Mouse (Mus musculus) frontal cortex, postnatal 25 days (tissue): Measurements from ENCODE around the gene Gpr65.
"Not testable (repeated sequence)": the region's sequence is repeated elsewhere in the genome, so short reads cannot be mapped to it uniquely, and the experiment has no call there.

ENCODE experiments used
- DNase-seq, 2 experiments: peaks; one replicate each; pipeline ENCODE4 v3.0.0; 2022; ENCODE audit warnings: low spot score in 2 of 2

Gene Gpr65

GRCm38 (mm10) chr12:98268441-98269369 is at the start of gene Gpr65:
Gene Gpr65 (plus strand): TSS chr12:98268635.
- DNase-seq = no peak

DNA sequence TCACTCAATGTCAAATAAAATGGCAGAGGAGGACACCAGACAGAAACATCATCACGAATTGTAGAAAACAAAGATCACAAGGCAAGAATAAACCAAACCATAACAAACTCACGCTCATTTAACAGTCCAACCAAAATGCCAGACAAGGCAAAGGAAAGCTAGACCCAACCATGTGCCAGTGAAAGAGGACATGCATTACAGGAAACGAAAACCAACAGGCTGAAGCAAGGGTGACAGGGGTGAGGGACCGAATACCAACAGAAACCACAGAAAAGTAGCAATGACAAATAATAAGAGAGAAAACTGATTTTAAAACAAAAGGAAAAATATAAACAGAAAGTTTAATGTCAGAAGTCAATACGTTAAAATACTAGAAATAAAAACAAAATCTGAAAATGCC is 45.1 kb upstream of the Gpr65 start:
- no peak for DNase-seq

- no peak for DNase-seq
Observed at GRCm38 (mm10) chr12:98227037-98227436, 41.4 kb upstream of the Gpr65 start.

GRCm38 (mm10) chr12:98238478-98238877 is 30.0 kb upstream of the Gpr65 start:
- not testable (repeated sequence) for DNase-seq

GRCm38 (mm10) chr12:98244161-98244560 is 24.3 kb upstream of the Gpr65 start:
- no peak for DNase-seq

- DNase-seq = no peak
Observed at GRCm38 (mm10) chr12:98244865-98245264, 23.6 kb upstream of the Gpr65 start.

DNA sequence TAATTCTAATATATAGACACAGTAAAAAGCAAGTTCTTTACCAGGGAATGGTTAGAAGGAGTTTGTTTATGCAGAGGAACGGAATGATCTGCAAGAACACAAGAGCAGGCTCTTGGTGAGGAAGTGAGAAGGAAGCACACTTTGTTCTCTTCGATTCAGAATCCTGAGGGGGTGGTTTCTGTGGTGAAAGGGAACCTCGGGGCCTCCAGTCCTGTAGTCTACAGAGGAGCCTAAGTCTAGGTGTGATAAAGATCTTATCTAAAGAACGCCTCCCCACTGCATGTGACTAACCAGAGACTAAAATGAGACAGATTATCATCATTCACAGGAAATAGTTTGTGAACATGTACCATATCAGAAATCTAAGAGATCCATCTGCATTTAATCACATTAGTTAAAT is 21.6 kb upstream of the Gpr65 start:
- no peak for DNase-seq

DNA sequence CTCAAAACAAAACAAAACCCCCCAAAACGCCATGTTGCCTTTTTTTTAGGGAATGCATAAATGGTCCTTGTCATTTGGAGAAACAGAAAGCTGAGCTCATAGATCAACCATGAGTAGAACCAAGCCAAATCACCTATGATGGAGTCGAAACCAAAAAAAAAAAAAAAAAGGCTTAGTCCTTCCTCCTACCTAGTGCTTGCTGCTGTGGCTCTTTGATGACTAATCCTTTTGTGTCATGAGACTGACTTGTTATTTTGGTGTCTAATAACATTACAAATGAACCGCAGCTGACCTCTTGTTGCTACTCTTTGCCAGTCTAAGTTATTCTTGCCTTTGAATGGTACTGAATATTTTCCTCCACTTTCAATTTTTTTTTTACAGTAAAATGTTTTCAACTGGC is 18.8 kb upstream of the Gpr65 start:
- no peak for DNase-seq

DNA sequence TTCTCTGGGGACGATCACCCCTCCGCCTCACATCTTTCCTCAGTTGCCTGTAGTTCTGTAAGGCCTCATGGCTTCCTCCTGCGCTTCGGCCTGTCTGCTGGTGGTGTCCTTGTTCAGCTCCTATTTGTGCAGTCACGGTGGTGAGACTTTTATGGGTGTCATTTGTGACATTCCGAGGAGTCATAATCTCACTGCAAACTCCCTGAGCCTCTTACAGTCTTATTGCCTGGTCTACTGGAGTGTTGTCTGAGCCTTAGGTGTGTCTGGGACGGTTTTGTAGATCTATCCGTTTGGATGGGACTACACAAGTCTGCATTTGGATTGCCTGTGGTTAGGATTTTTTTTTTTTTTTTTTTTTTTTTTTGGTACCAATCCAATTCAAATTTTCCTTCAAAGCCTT is 18.1 kb upstream of the Gpr65 start:
- DNase-seq = no peak

DNA sequence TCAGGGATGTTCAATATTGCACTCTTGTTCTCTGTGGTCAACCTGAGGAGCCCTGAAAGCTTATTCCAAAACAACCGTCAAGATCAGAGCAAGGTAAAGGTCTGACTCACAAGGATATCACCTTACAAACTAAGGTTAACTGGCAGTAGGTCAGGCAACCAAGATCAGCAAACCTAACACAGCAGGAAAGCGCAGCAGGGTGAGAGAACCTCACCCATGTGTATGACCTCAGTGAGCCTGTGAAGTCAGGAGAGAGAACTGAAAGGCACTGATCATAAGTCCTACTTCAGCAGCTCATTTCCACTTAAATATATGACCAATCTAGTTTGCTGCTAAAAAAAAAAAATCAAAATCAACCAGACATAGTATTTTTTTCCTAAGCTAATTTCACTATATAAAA is 16.0 kb upstream of the Gpr65 start:
- DNase-seq = no peak

DNA sequence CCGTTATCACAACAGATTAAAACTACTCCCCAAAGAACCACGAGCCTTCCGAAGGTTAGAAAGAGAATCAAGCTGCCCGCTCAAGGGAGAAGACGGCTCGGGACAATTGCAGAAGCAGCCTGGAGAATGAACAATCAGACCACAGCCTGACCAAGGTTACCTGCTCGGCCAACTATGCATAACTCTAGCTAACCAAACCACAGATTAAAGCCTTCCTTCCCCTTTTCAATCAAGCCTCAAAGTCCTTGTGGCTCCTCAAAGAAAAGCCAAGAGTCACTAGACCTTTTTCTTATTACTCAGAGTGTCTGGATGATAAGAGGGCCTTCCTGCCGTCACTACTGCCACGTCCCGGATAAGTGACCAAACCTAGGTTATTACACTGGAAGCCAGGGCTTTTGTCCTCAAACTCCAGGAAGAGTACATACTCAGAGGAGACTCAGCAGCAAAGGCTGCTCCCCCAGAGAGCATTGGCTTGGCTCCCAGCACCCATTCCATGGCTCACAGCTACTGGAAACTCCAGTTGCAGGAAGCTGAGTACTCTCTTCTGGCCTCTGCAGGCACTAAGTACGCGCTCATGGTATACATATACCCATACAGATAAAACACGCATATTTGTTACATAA is 13.0 kb upstream of the Gpr65 start:
- no peak for DNase-seq

GRCm38 (mm10) chr12:98258371-98258844 is 10.0 kb upstream of the Gpr65 start:
- DNase-seq = no peak

DNA sequence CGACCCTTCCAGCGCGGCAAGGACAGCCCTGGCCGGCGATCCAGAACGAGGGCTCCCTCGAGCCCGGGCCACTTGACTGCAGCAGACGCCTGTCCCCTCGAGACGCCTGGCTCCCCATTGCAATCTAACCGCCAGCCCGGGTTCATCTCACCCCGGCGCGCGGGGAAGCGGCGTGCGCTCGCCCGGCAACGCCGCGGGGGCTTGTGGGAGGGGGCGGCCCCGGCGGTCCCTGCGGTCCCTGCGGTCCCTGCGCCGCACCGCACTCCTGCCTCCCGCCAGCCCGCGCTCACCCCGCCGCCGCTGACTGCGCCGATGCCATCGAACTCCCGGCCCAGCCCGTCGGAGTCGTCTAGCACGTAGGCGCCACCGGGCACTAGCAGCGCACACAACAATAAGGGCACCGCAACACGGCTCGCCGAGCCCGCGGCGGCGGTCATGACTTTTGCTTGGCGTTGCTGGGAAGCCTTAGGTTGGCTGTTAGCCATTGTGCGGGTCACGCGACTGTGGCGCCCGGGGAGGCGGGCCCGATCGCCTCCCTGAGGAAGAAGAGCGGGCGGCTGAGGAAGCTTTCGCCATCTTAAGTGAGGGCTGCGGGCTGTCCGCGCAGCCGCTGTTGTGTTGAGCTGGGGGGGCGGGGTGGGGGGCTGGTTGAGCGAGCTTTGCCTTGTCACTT is 9.5 kb upstream of the Gpr65 start, which contains the start of gene Galc:
Galc (minus strand) TSS at position 615 of the 673 bp plus-strand sequence.
- DNase-seq = peak; percentile 76 to 81

- no peak for DNase-seq
Observed at GRCm38 (mm10) chr12:98259518-98259852, 8.9 kb upstream of the Gpr65 start.

DNA sequence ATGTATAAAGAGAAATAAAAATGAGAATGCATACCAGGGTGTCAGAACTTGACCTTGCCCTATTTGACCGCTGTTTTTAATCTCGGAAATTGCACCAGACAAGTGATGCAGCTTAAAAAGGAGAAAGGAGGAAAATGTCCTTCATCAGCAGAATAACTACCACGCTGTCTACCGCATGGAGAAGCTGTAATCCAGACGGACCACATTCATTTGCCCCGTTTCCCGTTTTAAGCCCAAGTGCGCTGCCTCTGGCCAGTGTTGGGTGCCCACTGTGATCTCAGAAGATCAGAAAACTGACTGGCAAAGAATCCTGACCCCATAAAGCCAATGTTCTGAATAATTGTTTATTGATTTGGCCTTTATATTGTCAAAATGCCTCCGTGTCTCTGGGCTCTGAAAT is 2.7 kb upstream of the Gpr65 start:
- DNase-seq = no peak

GRCm38 (mm10) chr12:98269791-98270745 is 1.6 kb downstream of the Gpr65 start:
- no peak for DNase-seq

DNA sequence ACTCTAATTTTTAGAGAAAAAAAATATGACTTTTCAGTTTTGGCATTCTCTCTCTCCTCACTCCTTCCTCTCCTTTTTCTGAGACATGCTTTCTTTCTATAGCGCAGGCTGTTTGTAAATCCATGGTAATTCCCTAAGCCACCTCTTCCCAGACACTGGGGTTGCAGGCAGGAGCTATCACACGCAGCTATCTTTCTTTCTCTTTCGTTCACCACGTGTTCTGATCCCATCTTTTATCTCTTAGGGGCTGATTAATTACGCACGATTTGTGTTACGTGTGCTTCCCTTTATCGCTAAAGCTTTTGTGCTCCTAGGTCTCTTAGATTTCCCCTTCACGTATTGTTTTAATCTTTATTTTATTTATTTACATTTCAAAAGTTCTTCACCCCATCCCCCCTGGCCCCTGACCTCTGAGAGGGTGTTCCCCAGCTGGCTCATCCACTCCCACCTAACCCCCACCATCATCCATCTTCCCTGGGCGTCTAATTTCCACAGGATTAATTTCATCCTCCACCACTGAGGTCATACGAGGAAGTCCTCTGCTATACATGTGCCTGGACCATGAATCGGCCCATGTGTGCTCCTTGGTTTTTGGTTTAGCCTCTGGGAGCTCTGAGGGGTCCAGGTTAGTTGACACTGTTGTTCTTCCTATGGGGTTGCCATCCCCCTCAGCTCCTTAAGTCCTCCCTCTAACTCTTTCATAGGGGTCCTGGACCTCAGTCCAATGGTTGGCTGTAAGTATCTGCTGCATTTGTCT is 2.6 kb downstream of the Gpr65 start:
- no peak for DNase-seq

- DNase-seq = no peak
Observed at GRCm38 (mm10) chr12:98272433-98272832, 4.0 kb downstream of the Gpr65 start.

GRCm38 (mm10) chr12:98280530-98280929 is 12.1 kb downstream of the Gpr65 start:
- DNase-seq = peak; percentile 38 to 64

- no peak for DNase-seq
Observed at GRCm38 (mm10) chr12:98280996-98281395, 12.6 kb downstream of the Gpr65 start.
